Mouse (Mus musculus) natural killer cell, adult 2 months (primary cell): ENCODE data around the gene Oas1a.
"Not testable (repeated sequence)": the region's sequence is repeated elsewhere in the genome, so short reads cannot be mapped to it uniquely, and the experiment has no call there.

Experiments used
- DNase-seq, 2 experiments: peaks; one replicate each; pipeline ENCODE4 v3.0.0; 2022; ENCODE audit warnings: low spot score in 2 of 2

The Oas1a gene

GRCm38 (mm10) chr5:120893866-120894265 lies 13.5 kb downstream of the Oas1a start:
- DNase-seq = not testable (repeated sequence)

DNA sequence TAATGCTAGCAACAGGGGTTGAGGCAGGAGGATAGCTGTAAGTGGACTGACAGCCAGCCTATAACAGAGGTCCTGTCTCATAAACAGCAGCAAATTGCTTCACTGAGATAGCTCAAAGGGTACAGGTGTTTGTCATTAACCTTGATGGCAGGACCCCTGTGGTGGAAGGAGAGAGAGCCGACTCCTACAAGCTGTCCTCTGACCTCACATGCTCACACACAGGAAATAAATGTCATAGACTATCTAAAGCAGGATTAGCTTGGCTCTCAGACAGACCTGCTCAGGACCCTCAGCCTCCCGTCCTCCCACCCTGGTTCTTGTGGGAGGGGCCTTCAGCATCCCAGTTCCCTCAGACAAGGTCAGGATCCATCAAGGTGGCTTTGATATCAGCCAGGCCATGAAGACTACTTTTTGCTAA lies 15.1 kb downstream of the Oas1a start:
- no peak for DNase-seq

GRCm38 (mm10) chr5:120891566-120892242 lies 15.6 kb downstream of the Oas1a start:
- DNase-seq = not testable (repeated sequence)

- no peak for DNase-seq
Observed at GRCm38 (mm10) chr5:120890991-120891390, 16.3 kb downstream of the Oas1a start.

DNA sequence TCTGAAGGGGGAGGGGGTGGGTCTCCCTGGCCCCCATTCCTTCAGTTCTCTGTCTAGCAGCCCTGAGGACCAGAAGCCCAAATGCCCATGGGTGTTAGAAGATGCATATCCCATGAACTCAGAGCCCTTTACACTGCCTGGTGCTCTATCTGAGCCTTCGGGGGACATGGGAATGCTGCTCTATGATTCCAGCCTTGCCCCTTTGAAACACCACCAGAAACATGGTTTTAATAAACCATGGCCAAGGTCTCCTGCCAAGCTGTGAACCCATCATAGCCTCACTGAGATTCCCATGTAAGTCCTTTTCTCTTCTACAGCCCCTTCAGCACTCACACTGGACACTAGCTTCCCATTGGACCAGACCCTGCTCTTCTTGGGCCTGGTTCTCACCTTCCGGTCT lies 17.3 kb downstream of the Oas1a start:
- no peak for DNase-seq

DNA sequence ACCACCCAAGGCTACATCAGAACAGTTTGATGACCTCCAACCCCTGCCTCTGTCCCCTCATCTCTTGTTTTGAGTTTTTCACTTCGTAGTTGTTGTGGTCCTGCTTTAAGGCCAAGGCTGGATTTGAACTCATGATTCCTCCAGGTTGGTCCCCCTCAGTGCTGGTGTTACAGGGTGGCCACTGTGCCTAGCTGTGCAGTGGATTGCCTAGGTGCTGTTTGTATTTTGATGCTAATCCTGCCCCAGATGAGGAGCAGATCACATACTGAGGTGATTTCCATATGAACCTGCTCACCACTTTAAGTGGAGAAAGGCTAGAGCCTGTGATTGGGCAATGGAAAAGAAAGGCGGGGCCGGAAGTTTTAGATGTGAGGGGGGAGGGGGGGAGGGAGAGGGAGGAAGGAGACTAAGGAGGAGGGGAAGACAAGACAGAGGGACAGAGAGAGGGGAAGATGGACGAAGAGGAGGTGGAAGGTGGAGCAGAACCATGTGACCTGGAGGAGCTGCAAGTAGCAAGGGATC lies 19.0 kb downstream of the Oas1a start:
- not testable (repeated sequence) for DNase-seq

DNA sequence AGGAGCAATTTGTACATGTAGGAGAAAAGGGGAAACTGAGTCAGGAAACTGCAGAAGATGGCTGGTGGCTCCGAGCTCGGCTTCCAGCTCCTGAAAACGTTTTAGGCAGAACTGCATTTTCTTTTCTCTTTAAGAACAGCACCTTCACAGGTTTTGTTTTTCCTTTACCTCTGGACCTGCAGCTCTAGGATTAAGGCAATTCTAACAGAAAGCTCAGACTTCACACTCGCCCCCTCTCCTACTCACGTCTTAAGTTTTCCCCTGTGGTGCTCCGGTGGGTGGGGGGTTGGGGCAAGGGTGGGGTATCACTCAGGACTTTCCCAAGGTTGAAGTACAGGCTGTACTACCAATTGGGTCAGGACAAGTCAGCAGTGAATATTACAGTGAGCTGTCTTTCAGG lies 19.5 kb downstream of the Oas1a start:
- no peak for DNase-seq

- not testable (repeated sequence) for DNase-seq
Observed at GRCm38 (mm10) chr5:120887413-120887812, 19.9 kb downstream of the Oas1a start, which contains the start of gene Oas1g. Gene Oas1g, minus strand, starts transcription at chr5:120887613.

- DNase-seq = not testable (repeated sequence)
Observed at GRCm38 (mm10) chr5:120881681-120882080, 25.6 kb downstream of the Oas1a start.

- DNase-seq = not testable (repeated sequence)
Observed at GRCm38 (mm10) chr5:120878803-120879202, 28.5 kb downstream of the Oas1a start.

DNA sequence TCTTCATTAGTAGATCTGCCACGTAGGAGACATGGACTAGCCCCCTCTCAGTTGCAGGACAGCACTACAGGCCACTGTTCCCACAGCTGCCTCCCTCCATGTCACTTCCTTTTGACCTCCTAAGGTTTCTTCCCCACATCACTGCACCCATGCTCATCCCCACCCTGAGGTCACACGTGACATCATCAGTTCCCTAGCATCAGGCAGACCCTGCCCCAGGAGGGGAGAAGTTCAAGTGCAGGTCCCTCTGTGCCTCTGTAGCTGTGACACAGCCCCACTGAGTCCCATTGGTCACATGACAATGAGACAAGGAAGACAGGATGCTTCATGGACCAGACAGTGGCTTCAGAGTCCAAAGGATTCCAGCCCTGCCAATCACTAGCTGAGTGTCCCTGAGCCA lies 29.9 kb downstream of the Oas1a start:
- not testable (repeated sequence) for DNase-seq

DNA sequence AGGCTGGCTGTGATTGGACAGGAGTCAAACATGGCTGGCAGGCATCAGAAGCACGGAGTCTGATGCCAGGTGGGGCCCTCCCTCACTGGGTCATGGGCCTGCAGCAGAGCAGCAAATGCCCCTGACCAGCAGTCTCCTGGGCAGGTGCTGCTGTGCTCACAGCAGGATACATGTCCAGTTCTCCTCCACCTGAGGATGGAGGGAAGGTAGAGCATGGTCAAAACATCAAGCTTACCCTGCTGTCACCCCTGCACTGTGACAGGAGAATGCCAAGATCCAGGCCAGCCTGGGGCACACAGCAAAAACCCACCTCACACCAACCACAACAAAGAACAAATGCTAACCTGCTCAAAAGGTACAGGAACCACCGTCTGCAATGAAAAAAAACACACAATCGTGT lies 30.5 kb downstream of the Oas1a start:
- not testable (repeated sequence) for DNase-seq

GRCm38 (mm10) chr5:120871469-120871868 lies 35.9 kb downstream of the Oas1a start:
- DNase-seq = no peak

GRCm38 (mm10) chr5:120870782-120871181 lies 36.5 kb downstream of the Oas1a start:
- no peak for DNase-seq

- no peak for DNase-seq
Observed at GRCm38 (mm10) chr5:120870081-120870480, 37.2 kb downstream of the Oas1a start.

DNA sequence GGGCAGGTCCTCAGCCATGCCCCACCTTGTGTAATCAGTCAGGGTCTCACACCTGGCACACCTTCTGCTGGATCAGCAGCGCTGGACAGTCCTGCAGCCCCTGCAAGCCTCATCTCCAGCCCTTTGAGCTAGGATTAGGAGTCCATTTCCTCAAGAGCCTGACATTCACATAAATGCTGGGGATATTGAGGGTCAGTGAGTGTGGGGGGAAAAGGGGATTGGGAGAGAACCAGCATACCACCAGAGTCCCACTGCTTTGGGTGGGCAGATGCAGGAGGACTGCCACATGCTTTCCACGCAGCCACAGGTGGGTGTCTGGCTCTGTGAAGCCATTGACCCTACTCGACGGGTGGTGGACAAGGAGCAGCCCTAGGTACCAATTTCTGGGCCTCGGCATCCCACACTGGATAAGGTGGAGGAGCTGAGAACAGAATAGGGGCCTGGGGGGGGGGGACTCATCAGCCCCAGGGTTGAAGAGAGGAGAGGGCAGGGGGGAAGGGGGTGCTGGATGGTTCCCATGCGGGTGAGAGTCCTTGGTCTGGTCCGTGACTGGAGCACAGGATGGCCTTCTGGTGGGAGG lies 37.8 kb downstream of the Oas1a start:
- no peak for DNase-seq

DNA sequence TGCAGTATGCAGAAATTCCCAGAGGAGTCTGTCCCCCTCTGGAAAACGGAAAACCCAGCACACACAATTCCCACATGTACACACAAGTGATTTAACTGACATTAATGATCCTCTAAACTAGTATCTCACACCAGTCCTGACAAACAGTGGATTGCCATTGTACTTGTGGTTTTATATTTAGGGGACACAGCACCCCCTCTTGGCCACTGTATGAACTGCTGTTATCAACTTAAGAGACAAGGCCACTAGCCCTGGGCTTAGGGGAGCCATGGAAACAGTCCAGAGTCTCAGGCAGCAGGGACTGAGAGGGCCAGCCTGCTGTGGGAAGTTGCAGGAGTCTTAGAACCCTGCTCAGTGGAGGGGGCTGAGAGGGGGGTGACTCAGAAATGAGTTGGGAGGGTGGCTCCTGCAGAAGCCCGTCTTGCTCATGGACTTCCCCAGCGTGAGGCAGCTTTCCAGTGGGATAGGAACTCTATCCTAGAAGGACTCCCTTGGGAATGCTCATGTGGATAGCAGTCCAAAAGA lies 41.9 kb downstream of the Oas1a start:
- DNase-seq = no peak

- DNase-seq = no peak
Observed at GRCm38 (mm10) chr5:120861121-120861520, 46.2 kb downstream of the Oas1a start, which contains the start of gene Oas1h. Gene Oas1h, plus strand, starts transcription at chr5:120861421.

GRCm38 (mm10) chr5:120859241-120859640 lies 48.1 kb downstream of the Oas1a start:
- no peak for DNase-seq

- peak; percentile 17 to 37 for DNase-seq
Observed at GRCm38 (mm10) chr5:120849601-120850136, 57.7 kb downstream of the Oas1a start.

DNA sequence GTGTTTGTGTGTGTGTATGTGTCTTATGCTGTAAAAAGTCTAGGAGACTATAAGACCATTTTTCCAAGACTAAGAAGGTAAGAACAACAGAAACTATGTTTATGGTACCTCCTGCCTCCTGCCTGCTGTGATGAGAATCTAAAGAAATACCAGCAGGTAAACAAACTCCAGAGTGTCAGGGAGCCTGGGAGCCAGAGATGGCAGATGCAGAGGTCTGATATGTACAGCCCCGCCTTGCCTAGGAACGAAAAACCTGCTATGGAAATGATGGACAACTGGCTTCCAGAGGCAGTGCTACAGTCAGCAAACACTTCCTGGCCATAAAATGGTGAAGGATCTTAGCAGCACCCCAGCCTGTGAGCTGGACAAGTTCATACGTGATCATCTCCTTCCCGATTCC lies 60.3 kb downstream of the Oas1a start, which contains the start of gene Oas1f:
TSS of gene Oas1f (plus strand) at position 301 of the 400 bp plus-strand sequence.
- no peak for DNase-seq
